Mouse (Mus musculus) layer of hippocampus, postnatal 36 days (tissue): ENCODE results near the gene Nrip2. TPM values are rescaled to one million over a fixed set of nuclear protein-coding genes. Genes with fewer than 3 reads are reported as not detected.
A peak's percentile ranks its signal among the peaks of the same experiment; 100 is the strongest.
"Not testable (repeated sequence)": the region's sequence is repeated elsewhere in the genome, so short reads cannot be mapped to it uniquely, and the experiment has no call there.

Source experiments
- DNase-seq, 2 experiments: peaks; one replicate each; pipeline ENCODE4 v3.0.0; 2022
- total RNA-seq, 2 experiments: library from RNA; stranded (reverse); gene quantifications; 2 replicates each; pipeline ENCODE4 v1.2.3; 2021

Gene Nrip2
- 10 to 100 TPM; 16.0 to 18.1 TPM for total RNA-seq

- DNase-seq = no peak
These were observed at the start of gene Nrip2 for GRCm38 (mm10) chr6:128398996-128399395. TSS of gene Nrip2 (plus strand) at chr6:128399296.

- DNase-seq = peak in 1 of 2 experiments; percentile 29
These were observed 49.4 kb upstream of the Nrip2 start for GRCm38 (mm10) chr6:128349711-128350110.

DNA sequence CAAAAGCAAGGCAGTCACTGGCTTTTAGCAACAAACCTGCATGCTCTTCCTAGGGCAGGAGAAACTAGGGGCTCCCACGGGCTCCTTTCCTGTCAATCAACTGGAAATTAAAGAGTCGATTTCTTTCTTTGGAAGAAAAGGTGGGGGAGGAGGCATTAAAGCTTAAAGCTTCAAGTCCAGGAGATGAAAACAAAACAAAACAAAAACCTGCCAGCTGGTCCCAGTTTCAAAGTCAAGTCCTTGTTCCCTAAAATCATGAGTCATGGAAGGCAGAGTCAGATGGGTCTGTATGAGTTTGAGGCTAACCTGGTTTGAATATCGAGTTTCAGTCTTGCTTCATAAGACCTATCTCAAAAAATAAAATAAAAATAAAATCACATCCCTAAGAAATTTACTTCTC is 45.0 kb upstream of the Nrip2 start:
- no peak for DNase-seq

GRCm38 (mm10) chr6:128355201-128355681 is 43.9 kb upstream of the Nrip2 start:
- peak; percentile 57 to 66 for DNase-seq

- DNase-seq = peak; percentile 97
These were observed 43.2 kb upstream of the Nrip2 start, which contains the start of gene Tulp3 for GRCm38 (mm10) chr6:128355726-128356416. TSS of gene Tulp3 (minus strand) at chr6:128355851.

GRCm38 (mm10) chr6:128358999-128359398 is 40.1 kb upstream of the Nrip2 start:
- peak; percentile 69 to 77 for DNase-seq

GRCm38 (mm10) chr6:128361901-128362300 is 37.2 kb upstream of the Nrip2 start:
- no peak for DNase-seq

- peak; percentile 76 to 80 for DNase-seq
These were observed 36.6 kb upstream of the Nrip2 start, which contains the start of the genes Rhno1 and Foxm1 for GRCm38 (mm10) chr6:128362381-128363006. TSS of gene Rhno1 (minus strand) at chr6:128362911. TSS of gene Foxm1 (plus strand) at chr6:128362967.

GRCm38 (mm10) chr6:128363007-128363825 is 35.9 kb upstream of the Nrip2 start:
- DNase-seq = no peak

DNA sequence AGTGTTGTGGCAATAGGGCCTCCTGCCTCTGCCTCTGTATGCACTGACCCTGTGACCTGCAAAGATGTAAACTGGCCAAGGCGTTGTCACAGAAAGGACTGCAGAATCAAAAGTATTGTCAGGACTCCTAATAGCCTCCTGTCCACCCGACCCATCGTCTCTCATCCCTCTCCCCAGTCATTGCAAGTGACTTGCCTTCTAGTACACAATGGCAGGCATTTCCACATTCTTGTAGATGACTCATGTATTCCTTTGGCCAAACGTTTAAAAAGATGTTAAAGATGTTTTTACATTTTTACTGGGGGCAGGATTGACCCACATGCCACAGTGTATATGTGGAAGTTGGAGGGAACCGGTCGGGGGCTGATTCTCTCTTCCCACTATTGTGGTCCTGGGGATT is 34.4 kb upstream of the Nrip2 start:
- no peak for DNase-seq

GRCm38 (mm10) chr6:128366466-128366865 is 32.6 kb upstream of the Nrip2 start:
- DNase-seq = no peak

GRCm38 (mm10) chr6:128370040-128370439 is 29.1 kb upstream of the Nrip2 start:
- DNase-seq = no peak

DNA sequence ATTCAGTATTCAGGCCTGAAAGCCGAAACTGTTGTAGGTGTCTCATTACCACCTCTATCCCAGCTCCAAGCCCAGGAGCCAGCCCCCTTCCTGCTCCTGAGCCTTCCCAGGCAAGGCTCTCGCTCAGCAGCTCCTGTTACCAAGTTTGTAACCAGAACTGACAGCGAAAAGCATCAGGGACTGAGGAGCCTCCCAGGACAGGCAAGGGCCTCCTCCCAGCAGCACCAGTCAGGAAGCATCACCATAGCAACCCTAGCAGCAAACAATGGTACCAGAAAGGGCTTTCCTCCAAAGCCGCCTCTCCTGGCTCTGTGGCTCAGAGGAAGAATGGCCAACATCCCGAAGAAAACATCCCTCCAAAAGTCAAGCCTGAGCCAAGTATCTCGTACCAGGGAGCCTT is 23.9 kb upstream of the Nrip2 start, which contains the start of the genes Tex52 and Gm44596:
Gene Tex52, plus strand, starts transcription at position 265 of the 400 bp plus-strand sequence.
Gene Gm44596, plus strand, starts transcription at position 312 of the 400 bp plus-strand sequence.
- peak; percentile 55 to 65 for DNase-seq

DNA sequence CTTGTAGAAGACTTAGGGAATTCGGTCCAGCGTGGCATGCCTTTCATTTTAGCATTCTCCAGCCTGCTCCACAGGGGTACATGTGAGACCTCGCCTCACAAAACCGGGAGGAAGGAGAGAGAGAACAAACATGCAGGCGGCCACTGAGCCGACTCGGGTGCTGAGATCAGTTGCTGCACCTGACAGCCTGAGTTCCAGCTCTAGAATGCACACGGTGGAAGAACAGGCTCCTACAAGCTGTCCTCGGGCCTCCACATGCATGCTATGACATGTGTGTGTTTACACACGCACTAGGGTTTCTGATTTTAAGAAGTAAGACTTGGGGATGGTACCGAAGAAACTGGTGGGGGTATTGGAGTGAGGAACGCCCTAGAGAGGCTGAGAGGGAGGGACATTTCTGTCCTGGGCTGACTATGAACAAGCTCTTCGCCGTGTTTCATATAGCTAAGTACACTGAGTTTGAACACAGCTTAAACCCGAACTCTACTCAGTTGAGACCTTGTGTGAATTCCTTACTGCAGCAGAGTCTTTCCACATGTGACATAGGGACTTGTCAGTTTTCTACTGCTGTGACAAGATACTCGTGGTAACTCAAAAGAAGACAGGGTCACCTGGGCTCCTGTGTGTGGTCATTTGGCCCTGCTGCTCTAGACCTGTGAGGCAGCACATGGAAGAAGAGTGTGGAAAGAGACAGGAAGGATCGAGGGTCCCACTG is 22.6 kb upstream of the Nrip2 start:
- DNase-seq = no peak

DNA sequence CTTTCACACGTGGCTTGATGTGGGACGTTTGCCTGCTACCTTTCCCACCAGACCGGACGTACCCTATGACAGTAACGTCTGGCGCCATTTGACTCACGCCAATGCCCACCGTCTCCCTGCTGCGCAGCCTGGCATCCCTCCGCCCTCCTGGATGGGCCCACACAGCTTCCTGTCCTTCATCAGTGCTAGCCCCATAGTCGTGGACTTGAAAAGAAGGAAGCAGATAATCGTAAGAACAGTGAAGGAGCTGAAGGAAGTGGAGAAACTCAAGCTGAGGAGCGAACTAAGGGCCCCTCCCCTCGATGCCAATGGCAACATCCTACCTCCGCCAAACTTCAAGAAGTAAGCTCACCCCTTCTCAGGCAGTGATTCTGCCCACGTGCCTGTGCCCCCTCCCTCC is 19.5 kb upstream of the Nrip2 start:
- no peak for DNase-seq

DNA sequence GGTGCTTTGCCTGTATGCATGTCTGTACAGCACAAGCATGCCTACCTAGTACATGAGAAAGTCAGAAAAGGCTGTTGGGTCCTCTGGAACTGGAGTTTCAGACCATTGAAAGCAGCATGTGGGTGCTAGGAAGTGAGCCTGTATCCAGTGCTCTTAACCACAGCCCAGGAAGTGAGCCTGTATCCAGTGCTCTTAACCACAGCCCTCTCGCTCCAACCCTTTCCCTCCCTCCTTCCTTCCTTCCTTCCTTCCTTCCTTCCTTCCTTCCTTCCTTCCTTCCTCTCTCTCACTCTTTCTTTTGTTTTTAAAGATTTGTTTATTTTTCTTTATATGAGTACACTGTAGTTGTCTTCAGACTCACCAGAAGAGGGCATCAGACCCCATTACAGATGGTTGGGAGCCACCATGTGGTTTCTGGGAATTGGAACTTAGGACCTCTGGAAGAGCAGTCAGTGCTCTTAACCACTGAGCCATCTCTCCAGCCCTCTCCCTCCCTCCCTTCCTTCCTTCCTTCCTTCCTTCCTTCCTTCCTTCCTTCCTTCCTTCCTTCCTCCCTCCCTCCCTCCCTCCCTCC is 18.4 kb upstream of the Nrip2 start:
- not testable (repeated sequence) for DNase-seq

- DNase-seq = no peak
These were observed 17.8 kb upstream of the Nrip2 start for GRCm38 (mm10) chr6:128381254-128381653.

DNA sequence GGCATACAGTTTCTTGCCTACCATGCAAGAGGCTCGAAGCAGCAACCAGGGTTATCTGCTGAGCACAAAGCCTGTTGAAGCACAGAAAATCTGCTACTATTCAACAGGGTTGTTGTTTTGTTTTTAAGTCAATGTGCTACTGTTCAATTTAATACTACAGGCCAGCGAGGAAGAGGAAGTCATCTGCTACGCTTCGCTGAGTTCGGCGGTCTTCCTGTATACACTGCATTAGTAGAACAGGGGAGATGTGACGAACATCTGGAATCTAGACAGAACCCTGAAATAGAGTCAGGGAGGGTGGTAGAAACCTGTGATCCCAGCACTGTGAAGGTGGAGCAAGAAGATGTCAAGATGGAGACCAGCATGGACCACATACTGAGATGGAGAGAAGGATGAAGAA is 15.3 kb upstream of the Nrip2 start:
- no peak for DNase-seq

GRCm38 (mm10) chr6:128385026-128385425 is 14.1 kb upstream of the Nrip2 start:
- no peak for DNase-seq

GRCm38 (mm10) chr6:128389185-128389584 is 9.9 kb upstream of the Nrip2 start:
- no peak for DNase-seq

DNA sequence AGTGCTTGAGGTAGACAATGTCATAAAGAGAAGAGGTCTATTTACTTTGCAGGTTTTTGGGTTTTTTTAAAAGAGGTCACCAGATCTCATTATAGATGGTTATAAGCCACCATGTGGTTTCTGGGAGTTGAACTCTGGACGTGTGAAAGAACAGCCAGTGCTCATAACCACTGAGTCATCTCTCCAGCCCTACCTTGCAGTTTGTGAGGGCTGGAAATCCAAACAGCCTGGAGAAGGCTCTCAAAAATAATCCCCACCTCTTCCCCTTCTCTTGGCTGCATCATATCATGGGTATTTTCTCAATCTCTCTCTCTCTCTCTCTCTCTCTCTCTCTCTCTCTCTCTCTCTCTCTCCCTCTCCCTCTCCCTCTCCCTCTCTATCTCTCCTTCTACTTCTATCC is 8.4 kb upstream of the Nrip2 start:
- DNase-seq = no peak
